Mouse (Mus musculus): ENCODE measurements around the gene Nadk2. TPM values are rescaled to one million over a fixed set of nuclear protein-coding genes. Genes with fewer than 3 reads are reported as not detected.

Gene Nadk2
- polyA plus RNA-seq (2012; rRNA removed) = 32.1 and 36.0 TPM in 2 replicates

DNA sequence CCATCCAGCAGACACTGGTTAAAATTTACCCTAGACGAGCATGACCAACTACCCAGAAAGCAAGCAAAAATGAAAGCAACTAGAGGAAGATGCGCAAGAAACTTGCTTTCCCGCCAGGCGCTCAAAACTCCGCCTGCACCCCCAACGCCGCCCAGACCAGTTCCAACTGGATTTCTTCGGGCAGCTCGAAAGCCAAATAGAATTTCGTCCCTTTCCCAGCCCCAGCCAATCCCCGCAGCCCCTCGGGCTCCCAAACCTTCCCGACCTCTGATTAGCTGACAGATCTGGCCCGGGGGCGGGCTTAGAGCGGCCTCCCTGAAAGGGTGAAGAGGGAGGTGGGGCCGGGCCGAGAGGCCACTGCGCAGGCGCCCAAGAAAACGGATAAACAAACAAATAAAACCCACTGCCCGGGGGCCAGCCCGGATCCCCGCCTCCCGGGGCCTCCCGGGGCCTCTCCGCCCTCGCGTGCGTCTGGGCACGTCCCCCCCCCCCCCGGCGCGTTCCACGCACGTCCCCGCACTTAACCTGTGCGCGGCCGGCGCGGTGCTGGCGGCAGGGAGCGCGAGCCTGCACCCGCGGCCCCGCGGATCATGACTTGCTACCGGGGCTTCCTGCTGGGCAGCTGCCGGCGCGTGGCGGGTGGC, at the start of gene Nadk2:
TSS of gene Nadk2 (plus strand) at position 349 of the 644 bp plus-strand sequence.

DNA sequence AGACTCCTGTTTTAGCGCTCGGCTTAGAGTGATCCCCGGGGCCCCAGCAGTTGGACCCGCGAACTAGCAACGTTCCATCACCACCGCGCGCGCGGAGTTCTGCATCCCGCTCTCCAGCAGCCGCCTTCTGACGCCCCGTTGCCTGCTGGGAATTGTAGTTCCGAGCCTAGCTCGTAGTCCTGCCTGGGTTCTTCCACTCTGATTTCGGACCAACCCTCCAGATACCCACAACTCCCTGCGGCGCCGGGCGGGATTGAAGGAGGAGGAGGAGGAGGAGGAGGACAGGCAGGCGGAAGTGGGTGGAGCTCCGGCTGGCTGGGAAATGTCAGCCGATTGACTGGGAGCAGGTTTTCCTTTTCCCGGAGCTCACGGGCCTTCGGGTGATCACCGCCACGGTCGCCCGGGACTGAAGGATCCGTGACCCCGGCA, 69.2 kb downstream of the Nadk2 start, which contains the start of gene Lmbrd2:
TSS of gene Lmbrd2 (plus strand) at position 299 of the 429 bp plus-strand sequence.

DNA sequence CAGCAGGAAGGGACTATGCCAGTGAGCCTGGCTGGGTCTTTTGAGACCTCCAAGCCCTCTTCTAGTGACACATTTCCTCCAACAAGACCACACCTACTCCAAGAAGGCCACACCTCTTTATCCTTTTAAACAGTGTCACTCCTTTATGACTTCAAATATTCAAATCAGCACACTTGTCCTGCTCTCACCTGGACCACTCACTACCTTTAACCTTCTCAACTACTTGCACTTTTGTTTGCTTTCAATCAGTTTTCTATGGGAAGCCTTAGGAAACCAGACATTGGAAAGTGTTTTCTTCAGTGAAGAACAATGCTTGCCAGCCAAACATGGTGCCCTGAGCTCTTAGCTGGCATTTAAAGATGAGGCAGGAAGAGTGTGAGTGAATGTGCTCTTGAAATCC, 84.3 kb downstream of the Nadk2 start, which contains the start of gene Skp2:
TSS of gene Skp2 (minus strand) at position 101 of the 400 bp plus-strand sequence.

Other genes with a start within 250 kb of the Nadk2 start
- 6.8 and 7.4 TPM in 2 replicates for gene Ranbp3l, start 103.3 kb upstream of the Nadk2 start, polyA plus RNA-seq (2012; rRNA removed)
- 13.8 and 15.3 TPM in 2 replicates for gene Lmbrd2, start 69.3 kb downstream of the Nadk2 start, polyA plus RNA-seq (2012; rRNA removed)
- gene Skp2, start 84.2 kb downstream of the Nadk2 start, polyA plus RNA-seq (2012; rRNA removed) = 8.6 and 8.9 TPM in 2 replicates
- 0.04 TPM in 1 of 2 replicates, not detected in the other for gene Ugt3a1, start 205.6 kb downstream of the Nadk2 start, polyA plus RNA-seq (2012; rRNA removed)

Data from central nervous system, embryonic 18 days (tissue).